Mouse (Mus musculus): ENCODE measurements around the gene Fam13a.

Gene Fam13a

GRCm38 (mm10) chr6:59024164-59024724, at the start of gene Fam13a:
Gene Fam13a, minus strand, starts transcription at chr6:59024549.
- peak; percentile 70 for DNase-seq (ENCODE audit: low spot score)

- DNase-seq (ENCODE audit: low spot score): no peak
These were observed 48.0 kb upstream of the Fam13a start for GRCm38 (mm10) chr6:59072096-59073060.

GRCm38 (mm10) chr6:59071691-59072090, 47.3 kb upstream of the Fam13a start:
- DNase-seq (ENCODE audit: low spot score): no peak

GRCm38 (mm10) chr6:59068187-59068586, 43.8 kb upstream of the Fam13a start:
- no peak for DNase-seq (ENCODE audit: low spot score)

GRCm38 (mm10) chr6:59064440-59064839, 40.1 kb upstream of the Fam13a start:
- DNase-seq (ENCODE audit: low spot score): no peak

- no peak for DNase-seq (ENCODE audit: low spot score)
These were observed 28.9 kb upstream of the Fam13a start for GRCm38 (mm10) chr6:59053232-59053631.

- no peak for DNase-seq (ENCODE audit: low spot score)
These were observed 15.4 kb upstream of the Fam13a start for GRCm38 (mm10) chr6:59039719-59040118.

- DNase-seq (ENCODE audit: low spot score): no peak
These were observed 8.4 kb upstream of the Fam13a start for GRCm38 (mm10) chr6:59032748-59033147.

- no peak for DNase-seq (ENCODE audit: low spot score)
These were observed 7.2 kb upstream of the Fam13a start for GRCm38 (mm10) chr6:59031539-59031938.

GRCm38 (mm10) chr6:59030667-59031066, 6.3 kb upstream of the Fam13a start:
- DNase-seq (ENCODE audit: low spot score): no peak

- no peak for DNase-seq (ENCODE audit: low spot score)
These were observed 5.7 kb upstream of the Fam13a start for GRCm38 (mm10) chr6:59030037-59030436.

GRCm38 (mm10) chr6:59028871-59029270, 4.5 kb upstream of the Fam13a start:
- no peak for DNase-seq (ENCODE audit: low spot score)

GRCm38 (mm10) chr6:59024806-59025205, 457 bp upstream of the Fam13a start:
- DNase-seq (ENCODE audit: low spot score): no peak

GRCm38 (mm10) chr6:59023455-59024163, 740 bp downstream of the Fam13a start:
- no peak for DNase-seq (ENCODE audit: low spot score)

- DNase-seq (ENCODE audit: low spot score): no peak
These were observed 1.7 kb downstream of the Fam13a start for GRCm38 (mm10) chr6:59022621-59023020.

- no peak for DNase-seq (ENCODE audit: low spot score)
These were observed 4.0 kb downstream of the Fam13a start for GRCm38 (mm10) chr6:59020346-59020745.

- no peak for DNase-seq (ENCODE audit: low spot score)
These were observed 4.5 kb downstream of the Fam13a start for GRCm38 (mm10) chr6:59019847-59020246.

- no peak for DNase-seq (ENCODE audit: low spot score)
These were observed 8.0 kb downstream of the Fam13a start for GRCm38 (mm10) chr6:59016336-59016832.

GRCm38 (mm10) chr6:59014760-59015159, 9.6 kb downstream of the Fam13a start:
- DNase-seq (ENCODE audit: low spot score): no peak

- DNase-seq (ENCODE audit: low spot score): no peak
These were observed 10.1 kb downstream of the Fam13a start for GRCm38 (mm10) chr6:59014088-59014759.

GRCm38 (mm10) chr6:59010792-59011191, 13.6 kb downstream of the Fam13a start:
- DNase-seq (ENCODE audit: low spot score): no peak

- no peak for DNase-seq (ENCODE audit: low spot score)
These were observed 19.7 kb downstream of the Fam13a start for GRCm38 (mm10) chr6:59004630-59005029.

All from testis, postnatal 10 days (tissue).